Mouse (Mus musculus) gastrocnemius, postnatal 25 days (tissue): ENCODE data around the gene Pga5. TPM values are rescaled to one million over a fixed set of nuclear protein-coding genes. Genes with fewer than 3 reads are reported as not detected.

Source experiments
- DNase-seq: peaks from one replicate; pipeline ENCODE4 v3.0.0; 2022
- long read RNA-seq, 2 experiments: library from polyadenylated mRNA; stranded (forward); transcript quantifications; one replicate each; pipeline ENCODE4 v2.0.0; 2021
- total RNA-seq, 2 experiments: library from RNA; stranded (reverse); gene quantifications; 1 replicate in 1 of 2; 2 replicates in 1 of 2; pipeline ENCODE4 v1.2.3; 2021

The Pga5 gene
- total RNA-seq, result not detected
- long read RNA-seq, experiment 1, result 0 reads
- long read RNA-seq, experiment 2, result 0 reads

GRCm38 (mm10) chr19:10677915-10678771 is at the start of gene Pga5:
Gene Pga5, minus strand, starts transcription at chr19:10678071.
- peak; percentile 64 for DNase-seq

DNA sequence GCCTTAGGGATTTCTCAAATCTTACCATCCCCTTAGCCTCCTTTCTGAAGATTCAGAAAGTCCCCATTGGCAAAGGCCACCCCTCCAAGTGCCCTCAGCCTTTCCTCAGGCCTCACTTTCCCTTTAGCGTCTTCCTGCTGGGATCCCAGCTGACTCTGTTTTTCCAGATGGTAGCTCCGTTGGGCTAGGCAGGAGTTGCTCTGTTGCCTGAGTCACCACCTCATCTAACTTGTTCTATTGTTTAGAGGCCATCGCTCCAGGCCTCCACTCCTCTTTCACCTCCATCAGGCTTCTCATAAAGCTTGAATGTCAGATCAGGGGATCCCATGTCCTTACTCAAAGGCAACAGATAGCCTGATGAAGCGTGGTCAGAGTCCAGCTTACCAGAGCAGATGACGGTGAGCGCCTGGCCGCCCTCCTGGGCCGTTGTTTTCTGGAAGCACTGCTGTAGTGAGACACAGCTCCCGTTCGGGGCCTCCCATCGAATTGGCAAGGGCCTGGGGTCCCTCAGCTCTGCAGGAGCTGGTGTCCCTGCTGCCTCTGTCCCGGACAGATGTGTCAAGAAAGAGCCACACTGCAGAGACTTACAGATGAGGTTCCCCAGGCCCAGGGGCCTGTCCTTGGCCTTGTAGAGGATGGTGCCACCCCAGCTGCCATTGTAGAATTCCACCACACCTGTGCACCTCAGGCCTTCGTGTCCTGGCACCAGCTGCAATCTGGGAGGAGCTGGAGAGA is 46.9 kb upstream of the Pga5 start:
- DNase-seq, result no peak

- no peak for DNase-seq
Observed at GRCm38 (mm10) chr19:10723649-10724048, 45.8 kb upstream of the Pga5 start.

DNA sequence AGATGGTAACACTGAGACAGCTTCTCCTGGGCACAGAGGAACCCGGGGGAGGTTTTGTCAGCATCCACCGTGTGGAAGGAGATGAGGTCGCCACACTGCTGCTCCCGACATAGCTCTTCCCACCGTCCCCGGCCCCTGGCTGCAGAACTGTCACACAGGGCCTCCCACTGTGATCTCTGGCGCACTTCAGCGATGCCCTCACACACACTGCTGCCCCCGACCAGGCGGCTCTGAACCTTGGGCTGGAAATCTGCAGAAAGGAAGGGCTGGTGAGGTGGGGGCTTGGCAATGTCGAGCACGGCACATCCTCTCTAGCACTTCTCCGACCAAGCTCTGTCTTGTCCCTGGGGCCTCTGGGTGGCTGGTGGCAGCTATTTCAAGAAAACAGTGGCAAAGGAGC is 45.2 kb upstream of the Pga5 start:
- no peak for DNase-seq

DNA sequence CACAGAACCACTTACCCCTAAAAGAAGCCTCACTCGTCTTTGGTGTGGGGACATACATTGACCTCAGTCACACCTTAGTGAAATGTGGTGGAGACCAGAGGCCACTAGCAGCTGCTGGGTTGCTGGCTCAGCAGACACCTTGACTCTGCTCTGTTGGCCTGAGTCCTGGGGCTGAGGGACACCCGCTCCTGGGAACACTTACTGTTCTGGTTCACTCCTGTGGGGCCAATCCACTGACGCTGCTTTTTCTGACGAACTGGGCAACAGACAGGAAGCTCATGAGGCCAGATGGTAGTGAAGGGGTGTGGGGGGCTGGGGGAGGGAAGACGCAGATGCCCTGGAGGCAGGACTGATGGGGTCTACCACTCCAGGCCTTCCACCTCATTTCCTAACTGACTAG is 43.2 kb upstream of the Pga5 start:
- no peak for DNase-seq

DNA sequence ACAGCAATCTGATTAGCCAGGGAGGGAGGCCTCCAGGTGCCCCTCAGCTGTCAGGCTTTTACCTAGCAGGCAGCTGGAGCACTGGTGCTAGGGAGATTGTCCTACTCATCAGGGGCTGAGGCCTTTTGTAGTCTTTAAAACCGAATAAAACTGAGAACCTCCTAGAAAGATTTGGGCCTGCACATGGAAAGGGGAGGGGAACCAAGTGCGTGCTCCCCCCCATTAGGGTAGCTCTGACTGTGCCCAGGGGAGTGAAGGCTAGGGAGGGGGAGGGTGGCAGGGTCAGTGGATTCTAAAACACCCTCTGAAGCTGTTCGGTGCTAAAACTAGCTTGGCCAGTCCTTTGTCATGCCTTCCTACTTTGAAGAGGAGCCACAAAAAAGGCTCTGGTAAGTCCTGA is 42.7 kb upstream of the Pga5 start:
- DNase-seq, result no peak

- DNase-seq, result no peak
Observed at GRCm38 (mm10) chr19:10719751-10720150, 41.9 kb upstream of the Pga5 start.

DNA sequence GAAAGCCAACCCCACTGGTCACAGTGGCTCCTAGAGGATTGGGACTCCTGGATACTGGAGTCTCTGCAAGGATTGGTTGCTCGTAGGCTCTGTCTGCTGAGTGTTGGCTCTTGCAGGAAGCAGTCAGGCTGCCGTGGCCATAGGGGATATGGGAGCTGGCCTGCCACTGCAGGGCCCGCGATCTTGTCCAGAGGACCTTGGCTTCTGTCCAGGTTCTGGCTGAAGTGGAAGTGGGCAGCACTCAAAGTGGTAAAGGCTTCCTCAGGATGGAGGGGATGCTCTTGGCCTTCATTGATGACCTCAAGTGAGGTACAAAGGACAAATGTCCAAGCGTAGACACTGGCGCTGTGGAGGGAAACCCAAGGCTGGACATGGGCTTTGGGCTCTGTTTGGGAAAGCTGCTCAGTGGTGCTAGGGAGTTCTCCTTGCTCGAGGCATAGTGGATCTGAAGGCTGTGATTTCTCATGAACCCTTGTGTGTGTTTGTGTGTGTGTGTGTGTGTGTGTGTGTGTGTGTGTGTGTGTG is 40.4 kb upstream of the Pga5 start:
- no peak for DNase-seq

DNA sequence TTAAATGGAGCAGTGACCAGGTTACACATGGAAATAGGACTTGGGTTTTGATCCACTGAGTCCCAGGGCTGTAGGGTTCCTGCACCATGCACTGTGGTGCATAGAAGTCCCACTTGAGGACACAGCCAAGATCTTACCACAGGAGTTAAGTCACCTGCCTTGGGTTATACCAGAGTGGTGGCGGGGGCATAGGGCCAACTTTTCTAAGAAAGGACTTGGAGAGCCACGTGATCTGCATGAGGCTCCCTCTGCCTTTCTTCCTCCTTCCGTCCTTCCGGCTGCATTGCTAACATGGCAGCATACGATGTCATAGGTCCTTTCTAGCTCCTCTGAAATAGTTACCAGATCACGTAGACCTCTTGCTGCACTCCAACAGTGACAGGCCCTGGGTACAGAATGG is 37.6 kb upstream of the Pga5 start:
- no peak for DNase-seq

DNA sequence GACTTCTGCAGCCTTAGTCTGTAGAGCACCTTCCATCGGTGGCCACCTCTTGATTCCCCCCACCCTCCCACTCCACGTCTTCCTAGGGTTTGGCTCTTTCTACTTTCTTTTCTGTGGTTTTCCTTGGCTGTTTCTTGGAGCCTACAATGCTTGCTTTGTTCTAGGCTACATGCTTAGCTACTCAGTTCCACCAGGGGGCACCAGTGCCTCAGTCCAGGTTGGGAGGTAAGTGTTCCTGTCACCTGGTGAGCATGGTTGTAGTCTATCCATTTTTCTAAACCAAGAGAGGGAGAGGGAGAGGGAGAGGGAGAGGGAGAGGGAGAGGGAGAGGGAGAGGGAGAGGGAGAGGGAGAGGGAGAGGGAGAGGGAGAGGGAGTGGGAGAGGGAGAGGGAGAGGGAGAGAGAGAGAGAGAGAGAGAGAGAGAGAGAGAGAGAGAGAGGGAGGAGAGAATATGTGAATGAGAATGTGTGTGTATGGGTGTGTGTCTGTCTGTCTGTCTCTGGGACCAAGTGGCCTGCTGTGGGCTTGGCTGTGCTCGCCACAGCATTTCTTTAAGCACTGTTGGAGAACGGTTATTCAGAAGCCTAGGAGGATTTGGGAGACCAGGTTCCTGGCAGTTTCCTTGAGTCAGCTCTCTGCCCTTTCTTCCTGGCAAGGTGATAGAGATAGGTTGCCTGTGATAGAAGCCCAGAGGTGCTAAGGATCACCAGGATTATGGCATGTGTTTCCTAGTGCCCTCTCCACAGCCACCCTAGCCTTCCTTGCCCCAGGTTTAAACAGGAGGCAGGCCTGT is 37.0 kb upstream of the Pga5 start:
- no peak for DNase-seq

GRCm38 (mm10) chr19:10714168-10714567 is 36.3 kb upstream of the Pga5 start:
- DNase-seq, result no peak

DNA sequence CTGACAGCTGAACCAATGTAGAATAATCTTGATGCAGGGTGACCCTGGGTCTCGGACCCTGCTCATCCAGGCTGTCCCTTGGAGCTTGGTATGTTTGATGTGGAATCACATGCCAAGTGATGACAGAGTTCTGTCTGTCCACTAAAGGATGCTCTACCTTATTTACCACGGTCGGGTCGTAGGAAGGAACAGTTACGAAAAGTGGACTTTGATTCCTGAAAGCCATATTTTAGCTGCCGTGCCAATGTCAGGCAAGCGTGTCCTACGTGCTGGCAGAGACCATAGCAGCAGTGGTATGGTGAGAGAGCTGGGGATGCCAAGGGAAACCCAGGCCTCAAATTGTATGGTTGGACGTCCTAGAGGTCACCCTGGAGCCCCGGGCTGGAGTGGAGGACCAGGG is 35.7 kb upstream of the Pga5 start:
- DNase-seq, result no peak

GRCm38 (mm10) chr19:10712646-10713045 is 34.8 kb upstream of the Pga5 start:
- no peak for DNase-seq

DNA sequence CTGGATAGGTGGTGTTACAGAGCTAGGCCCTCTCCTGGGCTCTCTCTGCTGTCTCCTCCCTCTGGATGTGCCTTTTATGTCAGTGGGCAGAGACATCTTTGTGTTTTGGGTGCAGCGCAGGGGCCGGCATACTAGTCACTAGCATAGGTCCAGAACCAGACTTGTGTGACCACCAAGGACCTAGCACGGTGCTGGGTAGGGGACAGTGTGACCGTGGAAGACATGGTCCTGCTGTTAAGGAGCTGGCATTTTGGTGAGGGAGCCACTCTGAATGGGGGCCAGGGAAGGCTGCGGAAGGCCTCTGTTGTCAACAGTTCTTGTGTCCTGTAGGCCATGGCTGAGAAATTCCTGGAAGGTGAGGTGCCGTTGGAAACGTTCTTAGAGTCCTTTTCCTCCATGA is 34.3 kb upstream of the Pga5 start:
- DNase-seq, result no peak

- DNase-seq, result no peak
Observed at GRCm38 (mm10) chr19:10710751-10711150, 32.9 kb upstream of the Pga5 start.

DNA sequence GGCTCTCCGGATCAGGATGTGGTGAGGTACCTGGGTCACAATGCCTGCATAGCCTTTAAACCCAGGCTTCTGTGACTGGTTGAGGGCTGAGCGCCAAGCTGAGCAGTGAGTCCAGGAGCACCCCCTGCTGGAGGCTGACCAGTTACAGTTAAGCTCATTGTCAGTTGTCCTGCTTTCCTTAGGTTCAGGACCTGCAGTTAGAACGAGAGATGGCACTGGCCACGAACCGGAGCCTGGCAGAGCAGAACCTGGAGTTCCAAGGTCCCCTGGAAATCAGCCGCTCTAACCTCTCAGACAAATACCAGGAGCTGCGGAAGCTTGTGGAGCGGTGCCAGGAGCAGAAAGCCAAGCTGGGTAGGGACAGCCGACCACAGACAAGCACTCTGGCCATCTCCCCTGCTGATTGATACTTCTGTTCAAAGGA is 32.2 kb upstream of the Pga5 start:
- peak; percentile 39 for DNase-seq

DNA sequence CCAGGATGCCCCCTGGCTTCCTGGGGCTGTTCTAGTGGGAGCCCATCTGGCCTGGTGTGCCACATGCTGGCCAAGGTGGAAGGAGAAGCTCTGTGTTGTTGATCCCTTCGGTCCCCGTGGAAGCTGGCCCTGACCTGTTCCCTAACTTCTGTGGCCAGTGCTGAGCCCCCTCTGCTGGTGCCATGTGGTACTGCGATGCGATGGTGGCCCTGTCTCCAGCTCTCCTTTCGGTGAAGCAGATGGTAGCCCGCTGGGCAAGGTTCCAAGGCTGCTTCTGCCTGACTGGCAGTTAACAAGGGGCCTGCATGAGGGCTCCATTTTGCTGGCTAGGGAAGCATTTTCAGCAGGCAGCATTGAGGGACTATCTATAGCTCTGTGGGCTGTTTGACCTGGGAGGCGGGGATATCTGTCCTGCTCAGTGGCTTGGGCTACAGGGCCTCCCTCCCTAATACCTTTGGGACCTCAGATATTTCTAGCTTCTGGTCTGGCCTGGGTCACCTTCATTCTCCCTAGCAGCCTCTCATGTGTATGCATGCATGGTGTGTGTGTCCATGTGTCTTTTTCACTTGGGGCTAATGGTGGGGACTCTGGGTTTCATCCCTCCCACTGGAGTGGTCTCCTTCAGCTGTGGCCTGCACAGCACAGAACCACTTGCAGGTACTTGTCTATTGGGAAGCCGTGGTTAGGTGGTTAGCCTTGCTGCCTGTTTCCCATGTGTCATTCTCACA is 31.7 kb upstream of the Pga5 start:
- peak; percentile 91 for DNase-seq

- no peak for DNase-seq
Observed at GRCm38 (mm10) chr19:10708900-10709299, 31.0 kb upstream of the Pga5 start.

DNA sequence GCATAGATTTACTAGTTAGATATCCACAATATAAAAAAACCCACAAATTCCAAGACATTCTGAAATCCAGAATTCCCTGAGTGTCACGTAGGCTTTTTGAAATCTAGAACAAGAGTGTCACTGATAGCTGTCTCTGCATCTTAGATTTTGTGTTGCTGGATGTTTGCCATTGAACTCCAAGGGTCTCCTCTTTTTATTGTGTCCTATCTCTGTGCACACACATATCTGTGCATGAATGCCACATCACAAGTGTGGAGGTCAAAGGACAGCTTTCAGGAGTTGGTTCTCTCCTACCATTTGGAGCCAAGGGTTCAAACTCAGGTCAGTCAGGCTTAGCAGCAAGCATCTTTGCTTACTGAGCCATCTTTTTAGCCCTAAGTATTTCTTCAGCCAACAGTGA is 30.0 kb upstream of the Pga5 start:
- no peak for DNase-seq

DNA sequence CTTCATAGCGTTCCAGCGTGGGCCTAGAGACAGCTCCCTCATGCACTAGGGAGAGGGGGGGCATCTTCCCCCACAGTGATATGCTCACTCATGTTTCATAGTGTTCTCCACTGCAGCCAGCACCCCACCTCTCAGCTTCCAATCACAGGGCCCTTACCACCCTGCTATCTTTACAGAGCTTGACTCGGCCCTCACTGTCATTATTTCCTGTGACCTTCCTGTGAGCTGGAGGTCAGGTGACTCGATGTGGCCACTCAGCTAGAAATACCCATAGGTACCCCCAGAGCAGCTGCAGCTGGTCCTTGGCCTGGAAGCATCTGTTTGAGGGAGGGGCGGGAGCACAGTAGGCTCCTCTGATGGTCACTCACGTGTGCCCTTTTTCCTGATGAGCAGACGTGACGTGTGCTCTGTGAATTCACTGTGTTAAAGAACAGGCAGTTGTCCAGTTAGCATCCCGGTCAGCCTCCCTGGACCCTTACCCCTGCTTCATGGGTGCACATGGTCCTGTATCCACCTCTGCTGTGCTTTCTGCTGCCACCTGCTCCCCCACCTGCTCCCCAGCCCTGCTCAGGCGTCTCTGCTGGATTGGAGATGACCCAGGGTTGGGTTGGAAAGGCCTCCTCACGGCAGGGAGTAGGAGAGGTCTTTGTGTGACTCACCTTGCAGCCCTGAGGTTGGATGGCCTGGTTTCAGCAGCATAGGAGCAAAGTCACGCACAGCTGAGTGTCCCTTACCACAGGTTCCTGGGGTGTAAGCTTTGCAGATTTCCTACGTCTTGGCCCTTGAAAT is 29.4 kb upstream of the Pga5 start:
- no peak for DNase-seq

DNA sequence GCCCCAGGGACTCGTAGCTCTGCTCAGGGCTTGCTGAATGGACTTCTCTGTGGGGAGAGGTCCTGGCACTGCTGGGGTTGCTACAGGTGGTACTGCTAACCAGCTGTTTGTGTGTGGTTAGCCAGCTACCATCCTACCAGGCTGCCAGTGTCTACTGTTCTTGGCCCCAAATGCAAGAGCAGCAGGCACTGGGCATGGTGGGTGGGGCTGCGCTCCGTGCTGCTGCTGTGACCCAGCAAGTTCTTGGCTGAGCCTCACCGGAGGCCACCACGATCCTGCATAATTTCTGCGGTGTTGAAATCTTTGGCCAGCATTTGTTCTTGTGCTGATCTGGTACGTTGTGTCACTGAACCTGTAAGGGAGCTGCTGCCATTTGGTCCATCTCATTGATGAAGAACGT is 25.6 kb upstream of the Pga5 start:
- DNase-seq, result peak; percentile 29
